Mouse (Mus musculus): ENCODE results near the gene Sdk1.

DNA sequence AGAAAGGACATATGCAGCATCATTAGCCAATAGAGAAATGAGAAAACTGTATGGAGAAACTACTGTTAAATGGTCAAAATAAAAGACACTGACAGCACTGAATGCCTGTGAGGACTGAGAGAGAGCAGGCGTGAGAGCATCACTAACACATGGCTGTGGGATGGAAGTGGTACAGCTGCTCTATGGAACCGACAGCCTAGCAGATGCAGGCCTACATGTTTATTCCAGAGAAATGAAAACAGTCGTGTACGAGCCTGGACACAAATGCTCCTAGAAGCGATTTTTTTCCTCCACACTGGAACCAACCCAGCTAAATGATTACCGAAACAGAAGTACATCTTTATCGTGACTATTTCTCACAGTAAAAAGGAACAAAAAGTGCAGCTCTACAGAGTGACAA is 54.0 kb downstream of the Sdk1 start:
- no peak for TF ChIP-seq FLI1 (IDR thresholded peaks at IDR 0.05; ENCODE audit: low read length)
- no peak for TF ChIP-seq GATA1 (IDR thresholded peaks at IDR 0.05; ENCODE audit: borderline replicate concordance, low read length)

All from megakaryocyte, embryonic 14.5 days (primary cell).